Mouse (Mus musculus) liver, embryonic 13.5 days (tissue): Measurements from ENCODE around the gene Mrnip. TPM values are rescaled to one million over a fixed set of nuclear protein-coding genes. Genes with fewer than 3 reads are reported as not detected.

Experiments used
- ATAC-seq: fragments of 200-750 bp; cut with Nextera tagmentation; 2 replicates; pipeline ENCODE4 v1.8.0; 2017; ENCODE audit warnings: low read depth, mild to moderate bottlenecking, moderate number of reproducible peaks, moderate library complexity
- DNase-seq: peaks from one replicate; pipeline ENCODE4 v3.0.0; 2022
- H3K27ac ChIP-seq: fragments of 300-500 bp; sonication (generic); 2 replicates; pipeline ENCODE4 v1.5.1; 2015; ENCODE audit warnings: moderate library complexity, mild to moderate bottlenecking, inconsistent platforms
- H3K27me3 ChIP-seq: fragments of 300-500 bp; sonication (generic); 2 replicates; pipeline ENCODE4 v1.6.1; 2015; ENCODE audit warnings: mild to moderate bottlenecking, inconsistent platforms
- H3K36me3 ChIP-seq: fragments of 300-500 bp; sonication (generic); 2 replicates; pipeline ENCODE4 v1.6.1; 2015; ENCODE audit warnings: mild to moderate bottlenecking, inconsistent platforms
- H3K4me1 ChIP-seq: fragments of 300-500 bp; sonication (generic); replicated peaks from 2 replicates; pipeline ENCODE4 v1.6.1; 2015; ENCODE audit warnings: inconsistent platforms
- H3K4me2 ChIP-seq: fragments of 300-500 bp; sonication (generic); 2 replicates; pipeline ENCODE4 v1.6.1; 2015; ENCODE audit warnings: inconsistent platforms, mild to moderate bottlenecking, moderate library complexity
- H3K4me3 ChIP-seq: fragments of 300-500 bp; sonication (generic); replicated peaks from 2 replicates; pipeline ENCODE4 v1.5.1; 2015; ENCODE audit warnings: mild to moderate bottlenecking, inconsistent platforms
- H3K9ac ChIP-seq: fragments of 300-500 bp; sonication (generic); 2 replicates; pipeline ENCODE4 v1.6.1; 2015; ENCODE audit warnings: mild to moderate bottlenecking, inconsistent platforms
- H3K9me3 ChIP-seq: fragments of 300-500 bp; sonication (generic); replicated peaks from 2 replicates; pipeline ENCODE4 v1.6.1; 2016; ENCODE audit warnings: inconsistent platforms
- WGBS: fragments of 180-500 bp; shearing (Covaris S2); methylation state at CpG from one replicate; pipeline ENCODE4 v1.1.7; 2015; ENCODE audit not compliant: insufficient replicate concordance; 5-methylcytosine and 5-hydroxymethylcytosine counted together
- polyA plus RNA-seq: library from polyadenylated mRNA; unstranded; fragments of >200 nt; fragmentation: Nextera tagmentation; extraction: Ambion mirVana; gene quantifications from 2 replicates; pipeline ENCODE4 v1.2.1, GENCODE M21; 2015

The Mrnip gene
- polyA plus RNA-seq, 1 experiment from 2014 or later, result 8.1 TPM

DNA sequence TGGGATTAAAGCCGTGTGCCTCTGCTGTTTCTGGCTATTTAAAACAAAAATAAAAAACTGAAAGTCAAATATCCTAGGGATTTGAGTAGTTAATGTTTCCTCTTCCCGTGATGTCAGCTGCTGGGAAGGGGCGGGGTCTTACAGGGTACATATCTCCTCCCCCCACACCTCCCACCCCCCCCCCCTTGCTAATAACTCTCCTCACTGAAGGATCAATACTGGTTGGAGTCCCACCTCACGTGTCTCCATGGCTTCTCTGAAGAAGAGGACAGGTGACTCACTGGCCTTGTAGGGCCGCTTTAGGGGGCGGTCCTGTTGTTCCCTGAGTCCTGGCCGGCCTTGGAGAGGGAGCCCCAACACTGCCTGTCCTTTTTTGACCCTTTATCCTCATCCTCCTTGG, 14.4 kb downstream of the Mrnip start:
- no peak overlapping the region for H3K9ac ChIP-seq
- no peaks in the 10 kb centered on the region for H3K9me3 ChIP-seq
- H3K4me2 ChIP-seq, result no peak overlapping the region
- no peak for DNase-seq
- WGBS, result 59% methylated on average over 7 of the region's 7 CpGs
- no peak overlapping the region for H3K4me3 ChIP-seq
- no peaks in the 10 kb centered on the region for H3K27me3 ChIP-seq
- H3K4me1 ChIP-seq, result peaks cover 20% of the 10 kb centered on the region
- H3K36me3 ChIP-seq, result no peaks in the 10 kb centered on the region; the same call in 1 of the 2 replicates
- no peak overlapping the region for H3K27ac ChIP-seq
- no peak for ATAC-seq

DNA sequence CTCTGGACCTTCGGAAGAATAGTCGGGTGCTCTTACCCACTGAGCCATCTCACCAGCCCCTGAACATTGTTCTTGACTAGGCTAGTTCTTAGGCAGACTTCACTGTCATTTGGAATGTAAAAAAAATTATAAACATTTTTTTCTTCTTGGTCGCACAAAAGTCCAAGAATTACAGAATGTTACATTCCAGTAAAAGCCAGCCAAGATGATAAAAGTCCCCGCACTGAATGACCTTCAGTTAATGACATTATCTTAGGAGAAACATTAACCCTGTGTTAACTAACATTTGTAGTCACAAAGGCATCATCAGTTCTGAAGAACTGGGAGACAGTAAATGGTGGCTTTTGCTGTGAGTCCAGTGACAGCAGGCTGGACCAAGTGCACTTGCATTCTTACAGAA, 16.1 kb downstream of the Mrnip start:
- H3K36me3 ChIP-seq, result no peaks in the 10 kb centered on the region; the same call in 1 of the 2 replicates
- no peak overlapping the region for H3K4me2 ChIP-seq
- H3K9ac ChIP-seq, result no peak overlapping the region
- no peak overlapping the region for H3K4me3 ChIP-seq
- 69% methylated on average over 4 of the region's 4 CpGs for WGBS
- ATAC-seq (no peak), DNase-seq (no peak)
- no peaks in the 10 kb centered on the region for H3K27me3 ChIP-seq
- H3K9me3 ChIP-seq, result no peaks in the 10 kb centered on the region
- peaks cover 18% of the 10 kb centered on the region for H3K4me1 ChIP-seq
- no peak overlapping the region for H3K27ac ChIP-seq

DNA sequence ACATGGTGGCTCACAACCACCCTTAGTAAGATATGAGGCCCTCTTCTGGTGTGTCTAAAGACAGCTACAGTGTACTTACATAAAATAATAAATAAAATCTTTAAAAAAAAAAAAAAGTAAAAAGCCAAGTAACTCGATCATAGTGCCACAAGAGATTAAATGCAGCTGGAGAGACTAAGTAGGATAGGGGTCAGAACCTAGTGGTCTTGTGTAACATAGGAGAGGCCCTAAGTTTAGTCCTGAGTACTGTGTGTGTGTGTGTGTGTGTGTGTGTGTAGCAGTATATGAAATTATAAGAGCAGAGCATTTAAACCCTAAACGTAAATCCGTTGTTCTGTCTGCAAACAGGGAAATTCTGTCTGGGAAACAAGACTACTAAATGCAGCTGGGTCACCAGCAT, 18.0 kb downstream of the Mrnip start:
- H3K9me3 ChIP-seq, result no peaks in the 10 kb centered on the region
- DNase-seq, result no peak
- no peak overlapping the region for H3K27ac ChIP-seq
- no peaks in the 10 kb centered on the region for H3K27me3 ChIP-seq
- peaks cover 24% of the 10 kb centered on the region for H3K4me1 ChIP-seq
- H3K36me3 ChIP-seq, result peaks cover 3% of the 10 kb centered on the region
- 84% methylated on average over 3 of the region's 3 CpGs for WGBS
- H3K9ac ChIP-seq, result no peak overlapping the region
- ATAC-seq, result no peak
- no peak overlapping the region for H3K4me3 ChIP-seq
- no peak overlapping the region for H3K4me2 ChIP-seq

DNA sequence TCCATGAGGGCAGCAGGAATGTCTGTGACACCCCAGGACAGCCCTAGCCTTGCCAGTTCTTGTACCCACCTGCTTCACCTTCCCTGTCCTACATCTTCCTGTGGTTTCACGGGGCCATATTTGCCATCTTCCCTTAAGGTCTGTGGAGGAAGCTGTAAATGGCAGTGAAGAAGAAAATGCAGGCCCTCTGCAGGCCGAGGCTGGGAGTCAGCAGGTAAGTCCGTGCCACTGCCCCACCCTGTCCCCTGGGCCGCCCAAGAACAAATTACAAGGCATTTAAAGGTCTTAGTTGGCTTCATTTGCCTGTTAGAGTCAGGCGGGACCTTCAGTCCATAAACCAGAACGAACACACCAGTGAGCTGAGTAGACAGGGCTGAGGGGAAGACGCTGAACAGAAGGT, 19.8 kb downstream of the Mrnip start:
- Histone ChIP-seq H3K36me3 (peaks cover 18% of the 10 kb centered on the region), H3K9me3 (no peaks in the 10 kb centered on the region), H3K27me3 (no peaks in the 10 kb centered on the region), H3K4me2 (no peak overlapping the region), H3K9ac (no peak overlapping the region), H3K4me3 (no peak overlapping the region), H3K27ac (no peak overlapping the region), H3K4me1 (peaks cover 24% of the 10 kb centered on the region)
- ATAC-seq, result no peak
- no peak for DNase-seq
- 74% methylated on average over 7 of the region's 7 CpGs for WGBS

DNA sequence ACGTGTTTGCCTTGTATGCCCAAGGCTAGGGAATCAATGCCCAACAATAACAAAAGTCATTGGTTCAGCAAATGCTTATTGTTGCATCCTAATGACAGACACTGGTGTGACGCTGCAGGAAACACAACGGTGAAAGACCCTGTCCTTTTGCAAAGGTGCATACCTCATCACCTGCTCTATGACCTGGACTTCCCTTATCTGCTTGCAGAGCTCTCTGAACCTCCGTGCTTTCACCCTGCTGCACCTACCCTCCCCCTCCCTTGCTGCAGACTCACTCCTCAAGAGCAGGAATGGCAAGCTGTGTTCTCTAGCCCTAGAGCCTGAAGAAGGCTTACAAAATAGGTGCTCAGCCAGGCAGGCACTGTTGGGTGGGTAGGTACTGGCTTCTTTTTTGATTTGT, 20.5 kb downstream of the Mrnip start:
- no peaks in the 10 kb centered on the region for H3K27me3 ChIP-seq
- H3K9ac ChIP-seq, result no peak overlapping the region
- WGBS, result 61% methylated on average over 4 of the region's 4 CpGs
- H3K4me1 ChIP-seq, result peaks cover 24% of the 10 kb centered on the region
- no peak overlapping the region; the same call in 1 of the 2 replicates for H3K27ac ChIP-seq
- H3K9me3 ChIP-seq, result no peaks in the 10 kb centered on the region
- no peak overlapping the region for H3K4me2 ChIP-seq
- DNase-seq (no peak), ATAC-seq (no peak)
- H3K36me3 ChIP-seq, result peaks cover 25% of the 10 kb centered on the region
- H3K4me3 ChIP-seq, result no peak overlapping the region

GRCm38 (mm10) chr11:50197500-50197899, 23.3 kb downstream of the Mrnip start:
- 80% methylated on average over 4 of the region's 4 CpGs for WGBS
- no peaks in the 10 kb centered on the region for H3K27me3 ChIP-seq
- H3K9ac ChIP-seq, result no peak overlapping the region
- peaks cover 28% of the 10 kb centered on the region for H3K4me1 ChIP-seq
- H3K4me2 ChIP-seq, result no peak overlapping the region
- peaks cover 52% of the 10 kb centered on the region for H3K36me3 ChIP-seq
- no peak for ATAC-seq
- no peak overlapping the region for H3K4me3 ChIP-seq
- H3K9me3 ChIP-seq, result no peaks in the 10 kb centered on the region
- no peak overlapping the region for H3K27ac ChIP-seq
- no peak for DNase-seq

GRCm38 (mm10) chr11:50198219-50198846, 24.1 kb downstream of the Mrnip start:
- Histone ChIP-seq H3K36me3 (peaks cover 61% of the 10 kb centered on the region), H3K27me3 (no peaks in the 10 kb centered on the region), H3K9ac (no peak overlapping the region), H3K4me3 (no peak overlapping the region), H3K4me2 (no peak overlapping the region), H3K27ac (peak overlapping the region; percentile 6; the same call in 1 of the 2 replicates), H3K4me1 (peaks cover 33% of the 10 kb centered on the region), H3K9me3 (no peaks in the 10 kb centered on the region)
- DNase-seq (no peak), ATAC-seq (no peak)
- 75% methylated on average over 4 of the region's 5 CpGs for WGBS

GRCm38 (mm10) chr11:50198916-50199315, 24.7 kb downstream of the Mrnip start:
- DNase-seq (no peak), ATAC-seq (no peak)
- Histone ChIP-seq H3K4me2 (no peak overlapping the region), H3K4me1 (peaks cover 33% of the 10 kb centered on the region), H3K36me3 (peaks cover 65% of the 10 kb centered on the region), H3K4me3 (no peak overlapping the region), H3K27me3 (no peaks in the 10 kb centered on the region), H3K9me3 (no peaks in the 10 kb centered on the region), H3K27ac (peak overlapping the region; percentile 43; the same call in 1 of the 2 replicates), H3K9ac (no peak overlapping the region)
- WGBS, result 85% methylated on average over 2 of the region's 2 CpGs

DNA sequence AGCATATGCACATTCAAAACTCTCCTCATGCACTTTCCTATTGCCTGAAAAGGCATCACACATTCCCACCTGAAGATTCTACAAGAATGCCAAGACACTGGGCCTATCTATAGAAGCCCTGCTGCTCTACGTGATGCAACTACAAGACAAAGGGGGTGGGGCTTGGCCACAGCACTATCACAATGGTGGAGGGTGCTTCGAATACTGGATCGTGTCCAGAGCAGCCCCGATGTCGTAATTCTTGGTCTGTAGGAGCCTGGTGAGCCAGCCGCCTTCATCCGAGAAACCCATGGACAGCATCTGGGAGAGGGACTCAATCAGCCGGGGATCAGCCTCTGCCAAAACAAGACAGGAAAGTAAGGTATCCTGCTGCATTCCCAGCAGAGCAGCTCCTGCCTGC, 26.4 kb downstream of the Mrnip start:
- peaks cover 82% of the 10 kb centered on the region for H3K36me3 ChIP-seq
- ATAC-seq (no peak), DNase-seq (no peak)
- H3K4me3 ChIP-seq, result no peak overlapping the region
- H3K27me3 ChIP-seq, result no peaks in the 10 kb centered on the region
- H3K4me2 ChIP-seq, result no peak overlapping the region
- no peaks in the 10 kb centered on the region for H3K9me3 ChIP-seq
- no peak overlapping the region for H3K9ac ChIP-seq
- 0 out of 2 replicates have a peak overlapping the region, but pooled peaks have one; percentile 7 for H3K27ac ChIP-seq
- peaks cover 40% of the 10 kb centered on the region for H3K4me1 ChIP-seq
- 77% methylated on average over 8 of the region's 8 CpGs for WGBS

DNA sequence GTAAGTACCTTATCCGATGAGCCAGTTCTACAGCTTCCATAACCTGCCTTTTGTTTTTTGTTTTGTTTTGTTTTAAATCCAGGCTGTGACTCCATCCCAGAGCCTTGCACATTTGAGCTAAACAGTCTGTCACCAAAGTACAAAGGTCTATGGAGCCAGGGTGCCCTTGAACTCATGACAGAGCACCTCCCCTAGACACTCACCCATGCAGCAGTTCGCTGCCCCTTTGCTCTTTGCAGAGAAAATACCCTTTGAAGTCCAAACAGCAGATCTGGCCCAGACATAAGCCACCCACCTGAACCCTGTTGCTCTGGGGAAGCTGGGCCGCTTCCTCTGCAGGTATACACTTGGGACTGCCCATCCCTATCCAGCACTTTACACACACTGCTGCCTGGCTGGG, 27.3 kb downstream of the Mrnip start:
- H3K36me3 ChIP-seq, result peaks cover 92% of the 10 kb centered on the region
- H3K9me3 ChIP-seq, result no peaks in the 10 kb centered on the region
- H3K4me1 ChIP-seq, result peaks cover 44% of the 10 kb centered on the region
- no peaks in the 10 kb centered on the region for H3K27me3 ChIP-seq
- DNase-seq (no peak), ATAC-seq (peak; percentile 38; the same call in 1 of the 2 replicates)
- no peak overlapping the region for H3K9ac ChIP-seq
- H3K4me2 ChIP-seq, result no peak overlapping the region
- 83% methylated on average over 3 of the region's 3 CpGs for WGBS
- H3K27ac ChIP-seq, result no peak overlapping the region
- H3K4me3 ChIP-seq, result no peak overlapping the region

- Histone ChIP-seq H3K27ac (peak overlapping the region; percentile 12; the same call in 1 of the 2 replicates), H3K27me3 (no peaks in the 10 kb centered on the region), H3K4me3 (no peak overlapping the region), H3K4me2 (no peak overlapping the region), H3K9ac (no peak overlapping the region), H3K4me1 (peaks cover 52% of the 10 kb centered on the region), H3K36me3 (peaks cover 97% of the 10 kb centered on the region), H3K9me3 (no peaks in the 10 kb centered on the region)
- ATAC-seq (0 out of 2 replicates have a peak, but pooled peaks have one; percentile 7), DNase-seq (no peak)
- 86% methylated on average over 9 of the region's 9 CpGs for WGBS
These were observed 29.1 kb downstream of the Mrnip start for GRCm38 (mm10) chr11:50203302-50203827.

DNA sequence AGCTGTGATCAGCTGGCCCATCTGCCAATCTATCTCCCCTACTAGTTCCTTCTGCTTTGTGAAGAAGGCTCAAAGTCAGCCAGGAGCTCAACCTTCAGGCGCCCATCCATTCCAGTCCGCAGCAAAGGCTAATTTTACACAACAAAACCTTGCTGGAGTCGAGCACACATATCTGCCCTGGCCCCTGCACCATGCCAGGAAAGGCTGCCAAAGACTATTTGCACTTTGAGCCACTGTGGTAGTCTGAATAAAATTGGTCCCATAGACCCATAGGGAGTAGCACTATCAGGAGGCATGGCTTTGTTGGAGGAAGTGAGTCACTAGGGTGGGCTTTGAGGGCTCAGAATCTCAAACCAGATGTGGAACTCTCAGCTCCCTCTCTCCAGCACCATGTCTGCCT, 31.2 kb downstream of the Mrnip start:
- ATAC-seq, result no peak
- peaks cover 66% of the 10 kb centered on the region for H3K4me1 ChIP-seq
- no peak overlapping the region for H3K4me3 ChIP-seq
- WGBS, result 78% methylated on average over 3 of the region's 3 CpGs
- DNase-seq, result no peak
- H3K27me3 ChIP-seq, result no peaks in the 10 kb centered on the region
- H3K9me3 ChIP-seq, result no peaks in the 10 kb centered on the region
- H3K4me2 ChIP-seq, result no peak overlapping the region
- no peak overlapping the region for H3K9ac ChIP-seq
- peaks cover 78% of the 10 kb centered on the region for H3K36me3 ChIP-seq
- no peak overlapping the region for H3K27ac ChIP-seq
